Mouse (Mus musculus) C2C12 (cell line): Measurements from ENCODE around the gene Tom1l1.

Experiments used
- CEBPB ChIP-seq: IDR thresholded peaks from one replicate; pipeline ENCODE4 v1.6.1; 2011; ENCODE audit warnings: low read depth, mild to moderate bottlenecking, control low read depth, moderate library complexity
- CTCF ChIP-seq: IDR thresholded peaks from one replicate; pipeline ENCODE4 v1.5.1; 2011; ENCODE audit not compliant: control insufficient read depth, insufficient read depth, insufficient read length
- FOSL1 ChIP-seq: IDR thresholded peaks from one replicate; pipeline ENCODE4 v1.8.0; 2011; ENCODE audit warnings: mild to moderate bottlenecking, low read length; ENCODE audit not compliant: poor library complexity, insufficient read depth, severe bottlenecking
- MAX ChIP-seq: IDR thresholded peaks from one replicate; pipeline ENCODE4 v1.6.1; 2011; ENCODE audit warnings: mild to moderate bottlenecking, control low read depth
- MYOD1 ChIP-seq: IDR thresholded peaks from one replicate; pipeline ENCODE4 v1.6.1; 2011; ENCODE audit warnings: low read depth; ENCODE audit not compliant: control insufficient read depth, insufficient read length
- MYOG ChIP-seq: IDR thresholded peaks from one replicate; pipeline ENCODE4 v1.6.1; 2011; ENCODE audit not compliant: control insufficient read depth, insufficient read length; ENCODE audit errors: extremely low read depth
- USF1 ChIP-seq: IDR thresholded peaks from one replicate; pipeline ENCODE4 v1.6.1; 2011; ENCODE audit warnings: low read depth, mild to moderate bottlenecking, control low read depth, moderate library complexity

- TF ChIP-seq CTCF (no peak), CEBPB (no peak), USF1 (no peak), MAX (no peak), MYOD1 (no peak), MYOG (no peak), FOSL1 (no peak)
Measured at GRCm38 (mm10) chr11:90677771-90678288, 10.3 kb downstream of the Tom1l1 start.
